Mouse (Mus musculus) bone marrow, adult 2 months (tissue): ENCODE measurements around the gene Smad1. TPM values are rescaled to one million over a fixed set of nuclear protein-coding genes. Genes with fewer than 3 reads are reported as not detected.

ENCODE experiments used
- H3K27ac ChIP-seq: fragments of 200-500 bp; 2 replicates; pipeline ENCODE4 v1.5.1; 2012; ENCODE audit warnings: low read depth, mild to moderate bottlenecking, control low read depth, inconsistent platforms, low read length; ENCODE audit not compliant: control insufficient read depth, poor library complexity, insufficient read depth
- H3K4me1 ChIP-seq: fragments of 200-500 bp; 2 replicates; pipeline ENCODE4 v1.6.1; 2011; ENCODE audit warnings: low read length; ENCODE audit not compliant: control insufficient read depth, insufficient read depth
- H3K4me3 ChIP-seq: fragments of 200-500 bp; replicated peaks from 2 replicates; pipeline ENCODE3; 2011; ENCODE audit warnings: mild to moderate bottlenecking, low read depth, low read length, control low read depth; ENCODE audit not compliant: control insufficient read depth
- CTCF ChIP-seq: fragments of 200-500 bp; IDR thresholded peaks from 2 replicates; pipeline ENCODE4 v1.5.1; 2011; ENCODE audit warnings: low read length, control low read depth; ENCODE audit not compliant: control insufficient read depth, insufficient read depth
- POLR2A ChIP-seq: fragments of 200-500 bp; IDR thresholded peaks from 2 replicates; pipeline ENCODE4 v1.6.1; 2011; ENCODE audit warnings: low read depth, mild to moderate bottlenecking, control low read depth, low read length, borderline replicate concordance; ENCODE audit not compliant: control insufficient read depth
- WGBS: fragments of 180-500 bp; shearing (Covaris S2); methylation state at CpG from one replicate; pipeline ENCODE4 v1.1.7; 2018; 5-methylcytosine and 5-hydroxymethylcytosine counted together
- polyA plus RNA-seq: library from polyadenylated mRNA; stranded (reverse); fragments of >200 nt; gene quantifications from 2 replicates; pipeline ENCODE4 v1.2.4, GENCODE M21; 2011; ENCODE audit warnings: low replicate concordance; ENCODE audit not compliant: missing spikeins, insufficient read depth, insufficient read length

Smad1 gene
- polyA plus RNA-seq, 1 experiment: 5.3 TPM

GRCm38 (mm10) chr8:79400671-79401070 lies 1.4 kb upstream of the Smad1 start:
- 74% methylated on average over 2 of the region's 2 CpGs for WGBS
- H3K4me1 ChIP-seq: no peaks in the 10 kb centered on the region; the same call in 1 of the 2 replicates
- H3K27ac ChIP-seq: no peak overlapping the region
- no peak for TF ChIP-seq POLR2A
- no peak for TF ChIP-seq CTCF
- no peak overlapping the region for H3K4me3 ChIP-seq

- no peaks in the 10 kb centered on the region; the same call in 1 of the 2 replicates for H3K4me1 ChIP-seq
- TF ChIP-seq CTCF: no peak
- TF ChIP-seq POLR2A: no peak
- H3K4me3 ChIP-seq: peak overlapping the region; percentile 69
- H3K27ac ChIP-seq: peak overlapping the region; percentile 60
- WGBS: under 1% methylated on average over 59 of the region's 68 CpGs
Measured at GRCm38 (mm10) chr8:79398251-79398981, 902 bp downstream of the Smad1 start.

GRCm38 (mm10) chr8:79397705-79398250 lies 1.5 kb downstream of the Smad1 start:
- WGBS: 36% methylated on average over 7 of the region's 7 CpGs
- TF ChIP-seq CTCF: no peak
- no peak for TF ChIP-seq POLR2A

GRCm38 (mm10) chr8:79396911-79397310 lies 2.4 kb downstream of the Smad1 start:
- TF ChIP-seq CTCF (no peak), POLR2A (no peak)
- Histone ChIP-seq H3K4me3 (no peak overlapping the region), H3K27ac (no peak overlapping the region), H3K4me1 (peaks cover 1% of the 10 kb centered on the region)
- 83% methylated on average over 6 of the region's 6 CpGs for WGBS

More at GRCm38 (mm10) chr8:79397705-79398250, 1.5 kb downstream of the Smad1 start:
- no peaks in the 10 kb centered on the region; the same call in 1 of the 2 replicates for H3K4me1 ChIP-seq
- peak overlapping the region; percentile 69 for H3K4me3 ChIP-seq
- no peak overlapping the region; the same call in 1 of the 2 replicates for H3K27ac ChIP-seq

- Histone ChIP-seq H3K27ac (no peak overlapping the region), H3K4me3 (no peak overlapping the region), H3K4me1 (peaks cover 1% of the 10 kb centered on the region)
- TF ChIP-seq POLR2A (no peak), CTCF (no peak)
- WGBS: 57% methylated on average over 9 of the region's 9 CpGs
Measured at GRCm38 (mm10) chr8:79394009-79394408, 5.3 kb downstream of the Smad1 start.

DNA sequence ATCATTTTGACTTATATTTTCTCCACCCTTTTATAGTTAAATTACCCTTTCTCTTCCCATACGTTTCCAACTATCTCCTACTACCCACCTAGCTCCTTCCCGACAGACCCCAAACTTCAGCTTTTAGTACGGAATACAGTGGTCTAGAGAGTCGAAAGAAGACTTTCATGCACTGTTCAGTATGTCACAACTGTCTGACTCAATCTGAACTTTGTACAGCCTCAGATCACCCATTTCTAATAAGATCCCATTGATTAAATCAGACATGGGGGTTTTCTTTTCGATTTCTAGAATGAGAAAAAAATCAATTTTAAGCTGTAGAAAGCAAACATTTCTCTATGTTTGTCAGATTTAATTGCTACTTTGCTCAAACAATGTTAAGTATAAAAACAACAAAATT lies 6.1 kb downstream of the Smad1 start:
- WGBS: 79% methylated on average over 5 of the region's 5 CpGs
- Histone ChIP-seq H3K4me1 (peaks cover 1% of the 10 kb centered on the region), H3K27ac (no peak overlapping the region), H3K4me3 (no peak overlapping the region)
- no peak for TF ChIP-seq POLR2A
- no peak for TF ChIP-seq CTCF

- 40% methylated on average over 6 of the region's 6 CpGs for WGBS
- Histone ChIP-seq H3K4me3 (no peak overlapping the region), H3K4me1 (peaks cover 1% of the 10 kb centered on the region), H3K27ac (no peak overlapping the region)
- TF ChIP-seq CTCF (no peak), POLR2A (no peak)
Measured at GRCm38 (mm10) chr8:79392649-79393048, 6.7 kb downstream of the Smad1 start.

GRCm38 (mm10) chr8:79391454-79391853 lies 7.9 kb downstream of the Smad1 start:
- no peak overlapping the region for H3K27ac ChIP-seq
- H3K4me3 ChIP-seq: no peak overlapping the region
- peaks cover 1% of the 10 kb centered on the region; the same call in 1 of the 2 replicates for H3K4me1 ChIP-seq
- TF ChIP-seq POLR2A (no peak), CTCF (no peak)
- WGBS: 88% methylated on average over 13 of the region's 13 CpGs
